Mouse (Mus musculus) megakaryocyte, embryonic 14.5 days (primary cell): ENCODE measurements around the gene Olfr90.

Experiments
- FLI1 ChIP-seq: IDR thresholded peaks from 2 replicates; pipeline ENCODE4 v1.6.1; 2012; ENCODE audit warnings: low read length, inconsistent platforms, mixed read lengths
- GATA1 ChIP-seq: IDR thresholded peaks from 3 replicates; pipeline ENCODE4 v1.6.1; 2012; ENCODE audit warnings: mixed read lengths, low read length, inconsistent platforms, borderline replicate concordance

GRCm38 (mm10) chr17:37083327-37083726 is 5.0 kb downstream of the Olfr90 start:
- TF ChIP-seq GATA1 (no peak), FLI1 (no peak)
